Mouse (Mus musculus) cortical plate, adult 2 months (tissue): ENCODE measurements around the gene Abca13.

Experiments
- CTCF ChIP-seq: fragments of 200-500 bp; IDR thresholded peaks from 2 replicates; pipeline ENCODE4 v1.5.1; 2011; ENCODE audit warnings: mild to moderate bottlenecking, control low read depth, low read length; ENCODE audit not compliant: insufficient read depth; ENCODE audit errors: extremely low read depth
- POLR2A ChIP-seq: fragments of 200-500 bp; IDR thresholded peaks from 2 replicates; pipeline ENCODE4 v1.6.1; 2011; ENCODE audit warnings: mild to moderate bottlenecking, low read length, control low read depth; ENCODE audit not compliant: insufficient read depth; ENCODE audit errors: extremely low read depth

- TF ChIP-seq CTCF (no peak), POLR2A (no peak)
Measured at GRCm38 (mm10) chr11:9570319-9570718, 378.6 kb downstream of the Abca13 start.
